ENCODE assay signal across 7 mouse cellular contexts in genomic region chr17:44189696-44190095, GRCm38 (mm10). TPM values are rescaled to one million over a fixed set of nuclear protein-coding genes. Genes with fewer than 3 reads are reported as not detected.
DNase-seq lines count a peak whose midpoint lies in the region; ATAC-seq and TF ChIP-seq lines count a peak whose summit lies in the region.

No protein-coding gene starts in this region.

- peaks cover 34% of the 10 kb centered on the region for H3K27me3 ChIP-seq in forebrain, embryonic 13.5 days
- peaks cover 30% of the 10 kb centered on the region for H3K27me3 ChIP-seq in hindbrain, embryonic 12.5 days
- H3K27me3 ChIP-seq in limb, embryonic 15.5 days, result peaks cover 14% of the 10 kb centered on the region
- H3K27me3 ChIP-seq in myocyte (ENCODE audit: control insufficient read depth, insufficient read depth, insufficient read length), result peaks cover 5% of the 10 kb centered on the region

- no peak overlapping the region for H3K9ac ChIP-seq in forebrain, embryonic 13.5 days
- H3K9ac ChIP-seq in hindbrain, embryonic 12.5 days, result no peak overlapping the region
- no peak overlapping the region for H3K9ac ChIP-seq in limb, embryonic 15.5 days

- ATAC-seq in forebrain, embryonic 13.5 days, result no peak
- no peak for ATAC-seq in hindbrain, embryonic 12.5 days (ENCODE audit: low FRiP score)
- ATAC-seq in limb, embryonic 15.5 days (ENCODE audit: insufficient number of reproducible peaks, low FRiP score, low TSS enrichment, low read depth), result no peak

- no peaks in the 10 kb centered on the region for H3K79me2 ChIP-seq in myocyte (ENCODE audit: control insufficient read depth, insufficient read depth)

- TF ChIP-seq POLR2A in myocyte (IDR thresholded peaks at IDR 0.05; ENCODE audit: insufficient read length, low read depth), result no peak

- peaks cover 16% of the 10 kb centered on the region for H3K4me1 ChIP-seq in forebrain, embryonic 13.5 days
- peaks cover 15% of the 10 kb centered on the region for H3K4me1 ChIP-seq in hindbrain, embryonic 12.5 days
- H3K4me1 ChIP-seq in limb, embryonic 15.5 days, result peaks cover 16% of the 10 kb centered on the region

- peak; percentile 52 for DNase-seq in embryo, embryonic 10 days (ENCODE audit: low spot score)
- DNase-seq in MN1 (ENCODE audit: low spot score), result no peak
- no peak for DNase-seq in adrenal gland, adult 2 months

- H3K4me3 ChIP-seq in forebrain, embryonic 13.5 days, result no peak overlapping the region
- 0 out of 2 replicates have a peak overlapping the region, but pooled peaks have one; percentile 11 for H3K4me3 ChIP-seq in hindbrain, embryonic 12.5 days
- H3K4me3 ChIP-seq in limb, embryonic 15.5 days, result no peak overlapping the region
- peak overlapping the region; percentile 22 for H3K4me3 ChIP-seq in myocyte

- H3K9me3 ChIP-seq in forebrain, embryonic 13.5 days (replicated peaks), result no peaks in the 10 kb centered on the region
- no peaks in the 10 kb centered on the region for H3K9me3 ChIP-seq in hindbrain, embryonic 12.5 days (replicated peaks)
- H3K9me3 ChIP-seq in limb, embryonic 15.5 days, result no peaks in the 10 kb centered on the region; the same call in 1 of the 2 replicates

- peak overlapping the region; percentile 36 for H3K4me2 ChIP-seq in forebrain, embryonic 13.5 days
- H3K4me2 ChIP-seq in hindbrain, embryonic 12.5 days (replicated peaks), result peak overlapping the region; percentile 74
- peak overlapping the region; percentile 22 for H3K4me2 ChIP-seq in limb, embryonic 15.5 days
- peak overlapping the region; percentile 12 for H3K4me2 ChIP-seq in myocyte (ENCODE audit: low read depth)

- H3K36me3 ChIP-seq in forebrain, embryonic 13.5 days (ENCODE audit: poor library complexity, severe bottlenecking), result no peaks in the 10 kb centered on the region
- no peaks in the 10 kb centered on the region for H3K36me3 ChIP-seq in hindbrain, embryonic 12.5 days
- no peaks in the 10 kb centered on the region for H3K36me3 ChIP-seq in limb, embryonic 15.5 days
- H3K36me3 ChIP-seq in myocyte (ENCODE audit: control insufficient read depth, insufficient read depth), result no peaks in the 10 kb centered on the region

- 2% methylated on average over 11 of the region's 11 CpGs for WGBS in forebrain, embryonic 13.5 days
- 2% methylated on average over 11 of the region's 11 CpGs for WGBS in hindbrain, embryonic 12.5 days
- 5% methylated on average over 11 of the region's 11 CpGs for WGBS in limb, embryonic 15.5 days

- H3ac ChIP-seq in myocyte (ENCODE audit: control insufficient read depth, insufficient read length), result no peak overlapping the region

- no peak overlapping the region for H3K27ac ChIP-seq in forebrain, embryonic 13.5 days
- no peak overlapping the region for H3K27ac ChIP-seq in hindbrain, embryonic 12.5 days
- H3K27ac ChIP-seq in limb, embryonic 15.5 days, result no peak overlapping the region

TF ChIP-seq in myocyte, 11 proteins besides CTCF, POLR2A, EP300 and RAD21:
- no peak for TF ChIP-seq E2F4 (IDR thresholded peaks at IDR 0.05; ENCODE audit: insufficient read depth)
TF ChIP-seq in myocyte: peak in this region for 0.

RNA-seq across cellular contexts. Expression of gene Clic5, which starts 1.3 kb away (rescaled TPM):
- polyA plus RNA-seq in forebrain, embryonic 13.5 days (2015; fragmentation: Nextera tagmentation; extraction: Ambion mirVana), result 0.04 and 0.09 TPM in 2 replicates
- 0.50 TPM in 2 replicates for polyA plus RNA-seq in hindbrain, embryonic 12.5 days (2016; fragmentation: Nextera tagmentation; extraction: Ambion mirVana)
- 0.79 and 0.81 TPM in 2 replicates for polyA plus RNA-seq in limb, embryonic 15.5 days (2015; fragmentation: Nextera tagmentation; extraction: Ambion mirVana)
- 1.9 TPM for polyA plus RNA-seq in myocyte (2012; fragmentation: generic; extraction: Trizol)
- 10 to 100 TPM; 18.6 to 25.3 TPM for total RNA-seq in adrenal gland, adult 2 months (2021)
- polyA plus RNA-seq in adrenal gland, adult 2 months (2012; rRNA removed), result 1.3 and 1.5 TPM in 2 replicates

Comparison
In these comparisons a context has a peak if more than half of its experiments do, and no peak if none do; other contexts are left out.
1. H3K4me2 ChIP-seq: peak in every context shown above with its lines; median percentile 74 in hindbrain, embryonic 12.5 days; 36 in forebrain, embryonic 13.5 days; 22 in limb, embryonic 15.5 days; 12 in myocyte.
2. H3K4me3 ChIP-seq: peak in hindbrain, embryonic 12.5 days (single experiment) and myocyte (single experiment); none in forebrain, embryonic 13.5 days (single experiment) and limb, embryonic 15.5 days (single experiment).